Mouse (Mus musculus) thymus, adult 2 months (tissue): ENCODE data around the gene Gm28305. TPM values are rescaled to one million over a fixed set of nuclear protein-coding genes. Genes with fewer than 3 reads are reported as not detected.

Experiments
- DNase-seq: peaks from one replicate; pipeline ENCODE4 v3.0.0; 2021
- H3K27ac ChIP-seq: fragments of 200-500 bp; 2 replicates; pipeline ENCODE4 v1.5.1; 2012; ENCODE audit warnings: low read length, control low read depth; ENCODE audit not compliant: control insufficient read depth, insufficient read depth
- H3K27me3 ChIP-seq: fragments of 200-500 bp; 2 replicates; pipeline ENCODE4 v1.6.1; 2012; ENCODE audit warnings: mild to moderate bottlenecking, low read length, moderate library complexity, mixed read lengths; ENCODE audit not compliant: control insufficient read depth, insufficient read depth
- H3K36me3 ChIP-seq: fragments of 200-500 bp; 2 replicates; pipeline ENCODE4 v1.6.1; 2012; ENCODE audit warnings: mild to moderate bottlenecking, low read length, moderate library complexity; ENCODE audit not compliant: control insufficient read depth, insufficient read depth
- H3K4me1 ChIP-seq: fragments of 200-500 bp; replicated peaks from 2 replicates; pipeline ENCODE4 v1.6.1; 2012; ENCODE audit warnings: low read length; ENCODE audit not compliant: control insufficient read depth, insufficient read depth
- H3K4me3 ChIP-seq: fragments of 200-500 bp; 2 replicates; pipeline ENCODE4 v1.5.1; 2012; ENCODE audit warnings: mild to moderate bottlenecking, low read length, control low read depth, moderate library complexity; ENCODE audit not compliant: control insufficient read depth, insufficient read depth
- CTCF ChIP-seq: fragments of 200-500 bp; IDR thresholded peaks from 2 replicates; pipeline ENCODE4 v1.5.1; 2012; ENCODE audit warnings: mild to moderate bottlenecking, control low read depth, low read length, moderate library complexity, borderline replicate concordance; ENCODE audit not compliant: control insufficient read depth, poor library complexity, insufficient read depth; ENCODE audit errors: extremely low read depth
- POLR2A ChIP-seq: fragments of 200-500 bp; IDR thresholded peaks from 2 replicates; pipeline ENCODE4 v1.6.1; 2012; ENCODE audit warnings: mild to moderate bottlenecking, low read length, control low read depth, moderate library complexity; ENCODE audit not compliant: control insufficient read depth, poor library complexity, insufficient read depth; ENCODE audit errors: extremely low read depth
- WGBS: fragments of 180-500 bp; shearing (Covaris S2); methylation state at CpG from one replicate; pipeline ENCODE4 v1.1.7; 2018; 5-methylcytosine and 5-hydroxymethylcytosine counted together
- polyA plus RNA-seq: library from polyadenylated mRNA; depleted of rRNA; stranded (reverse); fragments of >200 nt; gene quantifications from 2 replicates; pipeline ENCODE4 v1.2.3, GENCODE M21; 2012

Gene Gm28305
- polyA plus RNA-seq, 1 experiment, result not detected

- H3K36me3 ChIP-seq, result no peaks in the 10 kb centered on the region
- DNase-seq, result no peak
- no peak for TF ChIP-seq CTCF
- no peak for TF ChIP-seq POLR2A
- no peaks in the 10 kb centered on the region for H3K4me1 ChIP-seq
- no peaks in the 10 kb centered on the region for H3K27me3 ChIP-seq
- no peak overlapping the region for H3K27ac ChIP-seq
- 95% methylated on average over 13 of the region's 13 CpGs for WGBS
- no peak overlapping the region for H3K4me3 ChIP-seq
Measured at GRCm38 (mm10) chr9:104038266-104038665, 2.2 kb upstream of the Gm28305 start.

DNA sequence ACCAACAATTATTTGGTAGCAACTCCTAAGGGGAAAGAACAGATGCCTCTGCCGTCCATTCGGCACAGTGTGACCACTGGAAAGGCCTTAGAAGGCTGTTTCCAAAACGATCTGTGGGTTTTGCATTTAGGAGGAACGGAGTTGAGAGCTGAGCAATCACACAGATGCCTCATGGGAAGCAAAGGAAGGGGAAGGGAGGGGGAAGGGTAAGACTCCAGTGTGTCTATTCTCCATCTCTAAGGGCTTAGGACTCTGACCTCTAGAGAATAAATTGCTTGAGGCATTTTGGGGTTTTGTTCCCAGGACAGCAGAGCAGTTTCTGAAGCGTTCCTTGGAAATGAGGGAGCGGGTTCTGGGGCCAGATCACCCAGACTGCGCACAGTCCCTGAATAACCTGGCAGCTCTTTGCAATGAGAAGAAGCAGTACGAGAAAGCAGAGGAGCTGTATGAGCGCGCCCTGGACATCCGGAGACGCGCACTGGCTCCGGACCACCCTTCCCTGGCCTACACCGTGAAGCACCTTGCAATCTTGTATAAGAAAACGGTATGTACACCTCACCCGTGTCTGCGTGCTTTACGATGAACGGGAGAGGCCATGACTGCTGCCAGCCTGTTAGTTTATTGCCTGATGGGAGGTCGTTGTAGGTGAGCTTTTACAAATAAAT is 1.3 kb upstream of the Gm28305 start:
- no peak for TF ChIP-seq CTCF
- TF ChIP-seq POLR2A, result no peak
- no peaks in the 10 kb centered on the region for H3K4me1 ChIP-seq
- H3K36me3 ChIP-seq, result no peaks in the 10 kb centered on the region
- WGBS, result 86% methylated on average over 21 of the region's 21 CpGs
- no peak overlapping the region for H3K4me3 ChIP-seq
- no peak for DNase-seq
- H3K27ac ChIP-seq, result no peak overlapping the region
- no peaks in the 10 kb centered on the region for H3K27me3 ChIP-seq

- 27% methylated on average over 4 of the region's 4 CpGs for WGBS
- Histone ChIP-seq H3K4me3 (no peak overlapping the region), H3K27me3 (no peaks in the 10 kb centered on the region), H3K27ac (no peak overlapping the region), H3K4me1 (no peaks in the 10 kb centered on the region), H3K36me3 (no peaks in the 10 kb centered on the region)
- TF ChIP-seq POLR2A, result no peak
- TF ChIP-seq CTCF, result no peak
- DNase-seq, result no peak
Measured at GRCm38 (mm10) chr9:104039742-104040141, 720 bp upstream of the Gm28305 start.

- Histone ChIP-seq H3K4me1 (no peaks in the 10 kb centered on the region), H3K4me3 (no peak overlapping the region), H3K36me3 (peaks cover 18% of the 10 kb centered on the region), H3K27me3 (no peaks in the 10 kb centered on the region), H3K27ac (no peak overlapping the region)
- TF ChIP-seq CTCF (no peak), POLR2A (no peak)
- WGBS, result 96% methylated on average over 4 of the region's 4 CpGs
- DNase-seq, result no peak
Measured at GRCm38 (mm10) chr9:104043676-104044075, 3.2 kb downstream of the Gm28305 start.

DNA sequence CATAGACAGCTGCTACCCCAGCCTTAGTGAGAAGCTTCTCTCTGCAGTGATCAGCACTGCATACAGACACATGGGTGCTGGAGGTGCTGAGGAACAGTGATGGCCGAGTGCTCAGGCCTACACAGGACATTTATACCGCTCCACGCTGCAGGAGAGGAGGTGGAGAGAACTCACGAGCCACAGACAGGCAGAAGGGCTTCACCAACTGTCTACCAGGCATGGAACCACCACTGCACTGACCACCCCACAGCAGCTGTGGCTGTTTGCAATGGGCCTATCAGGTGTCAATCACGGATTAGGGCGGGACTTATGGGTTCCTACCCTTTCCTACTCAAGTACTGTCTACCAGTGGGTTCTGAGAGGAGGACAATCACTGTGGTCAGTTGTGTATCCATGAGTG is 10.6 kb downstream of the Gm28305 start:
- TF ChIP-seq POLR2A (no peak), CTCF (no peak)
- no peaks in the 10 kb centered on the region for H3K27me3 ChIP-seq
- no peak overlapping the region for H3K4me3 ChIP-seq
- peaks cover 65% of the 10 kb centered on the region for H3K36me3 ChIP-seq
- DNase-seq, result no peak
- no peaks in the 10 kb centered on the region for H3K4me1 ChIP-seq
- WGBS, result 96% methylated on average over 6 of the region's 6 CpGs
- H3K27ac ChIP-seq, result no peak overlapping the region

GRCm38 (mm10) chr9:104062430-104063243 is 22.2 kb downstream of the Gm28305 start, which contains the start of gene Uba5:
Uba5 (minus strand) TSS chr9:104063134.
- H3K4me1 ChIP-seq, result peaks cover 6% of the 10 kb centered on the region
- under 1% methylated on average over 59 of the region's 59 CpGs for WGBS
- no peaks in the 10 kb centered on the region for H3K27me3 ChIP-seq
- H3K4me3 ChIP-seq, result peak within 1 kb of the TSS; percentile 99
- TF ChIP-seq POLR2A (no peak), CTCF (no peak)
- peak; percentile 60 for DNase-seq
- 0 out of 2 replicates have a peak, but pooled peaks cover 2% of the 10 kb centered on the region for H3K36me3 ChIP-seq
- peak within 1 kb of the TSS; percentile 18; the same call in 1 of the 2 replicates for H3K27ac ChIP-seq
